Mouse (Mus musculus) spleen, postnatal 4 days (tissue): ENCODE measurements around the gene Sh3rf1.

Experiments used
- DNase-seq, 2 experiments: peaks; one replicate each; pipeline ENCODE4 v3.0.0; 2022; ENCODE audit warnings: low spot score in 2 of 2

Sh3rf1 gene

GRCm38 (mm10) chr8:61223729-61224379 is at the start of gene Sh3rf1:
Gene Sh3rf1, plus strand, starts transcription at chr8:61223872.
- peak; percentile 70 to 84 for DNase-seq

- no peak for DNase-seq
Measured at GRCm38 (mm10) chr8:61173921-61174492, 49.7 kb upstream of the Sh3rf1 start.

- DNase-seq = no peak
Measured at GRCm38 (mm10) chr8:61175876-61176275, 47.8 kb upstream of the Sh3rf1 start.

GRCm38 (mm10) chr8:61177680-61178593 is 45.7 kb upstream of the Sh3rf1 start:
- DNase-seq = no peak

- DNase-seq = no peak
Measured at GRCm38 (mm10) chr8:61178594-61179140, 45.0 kb upstream of the Sh3rf1 start.

- DNase-seq = no peak
Measured at GRCm38 (mm10) chr8:61181592-61181991, 42.1 kb upstream of the Sh3rf1 start.

DNA sequence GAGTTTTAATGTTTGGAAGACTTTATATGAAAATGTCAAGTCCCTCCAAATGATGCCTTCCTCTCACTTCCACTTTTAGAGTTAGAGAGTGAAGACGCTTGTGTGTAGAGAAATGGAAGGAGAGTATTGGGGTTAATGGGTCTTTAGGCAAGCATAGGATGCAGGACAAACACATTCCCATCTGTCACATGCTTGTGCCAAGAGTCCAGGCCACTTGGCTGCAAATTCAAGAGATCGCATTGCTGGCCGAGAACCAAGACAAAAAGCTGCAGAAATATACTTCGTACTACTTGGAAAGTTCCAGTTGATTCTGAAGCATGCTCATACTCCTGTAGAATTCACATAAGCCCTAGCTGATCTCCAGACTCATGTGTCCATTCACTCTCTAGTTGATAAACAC is 41.7 kb upstream of the Sh3rf1 start:
- no peak for DNase-seq

DNA sequence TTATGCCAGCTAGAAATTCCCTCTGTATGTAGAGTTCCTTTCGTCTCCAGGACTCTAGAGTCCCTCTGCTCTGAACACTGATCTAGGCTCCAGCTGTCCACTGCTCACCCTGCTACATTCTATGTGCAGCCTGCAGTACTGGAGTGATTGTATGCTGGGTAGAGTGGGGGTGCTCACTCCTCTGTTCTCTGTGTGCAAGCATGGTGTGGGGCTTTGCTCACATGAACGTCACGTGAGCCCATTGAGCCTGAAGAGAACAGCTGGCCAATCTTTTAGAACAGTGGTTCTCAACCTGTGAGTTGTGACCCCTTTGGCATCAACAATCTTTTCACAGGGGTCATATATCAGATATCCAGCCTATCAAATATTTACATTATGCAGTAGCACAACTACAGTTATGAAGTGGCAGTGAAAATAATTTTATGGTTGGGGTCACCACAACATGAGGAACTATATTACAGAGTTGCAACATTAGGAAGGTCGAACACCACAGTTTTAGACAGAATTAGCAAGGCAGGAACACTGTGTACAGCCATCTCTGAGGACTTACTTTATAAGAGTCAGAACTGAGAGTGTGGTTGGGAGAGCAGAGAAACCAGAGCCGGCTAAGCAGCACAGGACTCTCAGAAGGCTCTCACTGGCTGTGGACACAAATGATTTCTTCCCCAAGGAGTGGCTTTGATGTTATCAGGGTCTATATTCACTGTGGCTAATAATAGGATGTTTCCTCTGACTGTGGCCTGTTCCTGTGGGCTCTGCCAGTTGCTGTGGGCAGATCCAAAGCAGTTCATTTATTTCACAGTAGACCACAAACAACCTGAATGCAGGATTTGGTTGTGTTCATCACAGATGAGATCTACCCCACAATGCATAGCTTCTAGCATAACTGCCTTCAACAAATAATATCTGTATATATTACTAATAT is 38.1 kb upstream of the Sh3rf1 start:
- no peak for DNase-seq

DNA sequence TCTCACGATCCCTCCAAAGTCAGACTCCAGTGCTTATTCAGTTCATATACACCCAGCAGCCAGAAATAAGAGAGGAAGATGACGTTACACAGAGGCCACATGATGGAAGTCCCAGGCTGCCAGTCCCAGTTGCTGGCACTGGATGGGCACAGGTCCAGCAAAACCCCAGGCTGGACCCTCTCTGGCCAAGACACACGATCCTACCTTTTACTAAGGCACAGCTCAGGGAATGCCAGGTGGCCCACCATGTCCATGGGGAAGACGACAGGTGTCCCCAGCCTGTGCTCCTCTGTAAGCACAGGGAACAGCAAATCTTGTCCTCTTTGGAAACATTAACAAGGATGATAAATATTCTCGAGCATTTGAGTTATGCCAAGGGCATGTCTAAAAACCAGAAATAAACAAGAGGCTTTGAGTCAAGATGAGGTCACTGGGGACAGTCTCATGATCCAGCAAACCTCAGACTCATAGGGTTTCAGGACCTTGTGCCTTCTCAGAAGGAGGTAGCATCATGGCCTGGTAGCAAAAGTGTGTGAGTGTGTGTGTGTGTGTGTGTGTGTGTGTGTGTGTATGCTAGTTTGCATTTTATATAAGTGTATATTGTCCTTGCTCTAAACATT is 29.3 kb upstream of the Sh3rf1 start:
- no peak for DNase-seq

GRCm38 (mm10) chr8:61200254-61200887 is 23.3 kb upstream of the Sh3rf1 start:
- DNase-seq = no peak

- no peak for DNase-seq
Measured at GRCm38 (mm10) chr8:61203035-61203826, 20.4 kb upstream of the Sh3rf1 start.

DNA sequence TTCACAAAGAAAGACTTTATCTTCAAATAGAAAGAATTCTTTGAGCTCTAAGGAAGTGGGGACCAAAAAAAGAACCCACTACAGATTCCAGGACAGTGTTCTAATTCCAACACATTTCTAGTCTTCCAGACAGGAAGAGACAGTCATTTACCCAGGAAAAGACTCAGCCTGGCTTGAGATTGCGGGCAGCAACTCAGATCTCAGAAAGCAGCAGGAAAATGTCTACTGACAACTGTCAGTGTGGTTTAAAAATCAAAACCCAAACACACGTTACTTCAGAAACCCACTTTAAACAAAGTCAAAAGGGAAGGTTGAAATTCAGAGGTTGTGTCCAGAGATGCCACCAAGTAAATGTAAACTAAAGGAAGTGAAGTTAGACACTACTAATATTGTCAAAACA is 16.8 kb upstream of the Sh3rf1 start:
- no peak for DNase-seq

- no peak for DNase-seq
Measured at GRCm38 (mm10) chr8:61207636-61208035, 16.0 kb upstream of the Sh3rf1 start.

GRCm38 (mm10) chr8:61208719-61209118 is 15.0 kb upstream of the Sh3rf1 start:
- DNase-seq = no peak

DNA sequence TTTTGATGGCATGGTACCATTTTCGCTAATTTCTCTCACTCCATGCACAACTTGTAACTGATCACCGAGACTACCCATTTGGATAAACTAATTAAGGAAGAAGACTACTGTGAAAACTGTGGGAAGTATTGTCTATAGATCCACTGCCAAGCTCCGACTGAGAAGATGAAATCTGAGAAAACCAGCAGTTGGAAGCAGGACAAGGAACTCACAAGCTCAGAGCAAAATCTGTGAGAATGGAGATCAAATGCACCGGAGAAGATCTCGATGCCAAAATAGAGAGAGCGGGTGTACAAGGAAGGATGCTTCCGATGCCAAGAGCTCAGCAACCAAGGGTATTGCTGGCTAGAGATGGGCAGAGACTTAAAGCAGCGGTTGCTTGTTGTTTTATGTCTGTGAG is 12.8 kb upstream of the Sh3rf1 start:
- DNase-seq = no peak

GRCm38 (mm10) chr8:61215081-61215819 is 8.4 kb upstream of the Sh3rf1 start:
- no peak for DNase-seq

DNA sequence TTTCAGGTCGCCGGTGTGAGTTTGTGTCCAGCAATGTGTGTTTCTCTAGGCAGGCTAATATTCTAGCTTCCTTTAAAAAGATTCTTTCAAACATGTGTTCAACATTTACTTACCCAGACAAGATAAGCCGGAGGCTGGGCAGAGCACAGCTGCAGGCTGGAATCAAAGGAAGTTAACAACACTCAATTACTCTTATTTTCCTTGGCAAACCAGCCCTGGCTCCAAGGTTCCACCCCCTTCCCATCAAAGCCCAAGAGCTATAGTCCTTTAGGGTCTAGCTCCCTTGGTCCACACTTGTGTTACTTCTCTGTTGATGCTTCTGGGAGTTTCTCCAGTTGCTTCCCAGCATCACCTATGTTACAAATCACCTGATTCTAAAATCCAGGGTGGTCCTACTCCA is 6.7 kb upstream of the Sh3rf1 start:
- DNase-seq = no peak

- no peak for DNase-seq
Measured at GRCm38 (mm10) chr8:61217426-61217825, 6.2 kb upstream of the Sh3rf1 start.

DNA sequence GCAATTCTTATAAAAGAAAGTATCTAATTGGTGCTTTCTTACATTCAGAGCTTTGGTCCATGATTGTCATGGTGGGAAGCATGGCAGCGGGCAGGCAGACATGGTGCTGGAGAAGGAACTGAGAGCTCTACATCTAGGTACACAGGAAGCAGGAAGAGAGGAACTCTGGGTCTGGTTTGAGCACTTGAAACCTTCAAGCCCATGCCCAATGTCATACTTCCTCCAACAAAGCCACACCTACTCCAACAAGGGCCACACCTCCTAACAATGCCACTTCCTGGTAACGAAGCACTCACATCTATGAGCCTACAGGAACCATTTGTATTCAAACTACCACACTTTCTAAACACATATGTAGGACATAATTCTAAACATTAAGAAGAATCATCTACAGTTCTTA is 5.2 kb upstream of the Sh3rf1 start:
- DNase-seq = no peak
